Mouse (Mus musculus): Measurements from ENCODE around the gene Ptprm. TPM values are rescaled to one million over a fixed set of nuclear protein-coding genes. Genes with fewer than 3 reads are reported as not detected.
A peak's percentile ranks its signal among the peaks of the same experiment; 100 is the strongest.

The Ptprm gene
- polyA plus RNA-seq, 1 experiment from 2014 or later: 17.6 TPM

DNA sequence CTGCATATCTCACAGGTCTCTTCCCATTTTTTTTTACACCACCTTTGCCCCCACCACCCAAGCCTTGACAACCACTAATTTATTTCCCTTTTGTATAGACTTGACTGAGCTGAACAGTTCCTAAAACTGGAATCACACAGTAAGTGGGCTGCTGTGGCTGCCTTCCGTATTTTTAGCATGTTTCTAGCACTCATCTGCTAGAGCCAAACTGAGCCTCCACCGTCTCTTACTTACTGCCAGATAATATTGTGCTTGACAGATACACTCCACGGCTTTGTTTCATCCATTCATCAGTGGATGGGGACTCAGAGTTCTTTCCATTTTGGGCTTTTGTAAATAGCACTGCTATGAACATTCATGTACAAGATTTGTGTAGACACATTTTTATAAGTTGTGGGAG lies 381.3 kb downstream of the Ptprm start:
- no peak overlapping the region for H3K27ac ChIP-seq (replicated peaks)
- no peaks in the 10 kb centered on the region for H3K9me3 ChIP-seq (replicated peaks)
- no peaks in the 10 kb centered on the region for H3K27me3 ChIP-seq
- no peak overlapping the region for H3K9ac ChIP-seq
- H3K4me2 ChIP-seq (replicated peaks): no peak overlapping the region
- no peaks in the 10 kb centered on the region for H3K4me1 ChIP-seq
- 77% methylated on average over 3 of the region's 3 CpGs for WGBS
- H3K4me3 ChIP-seq (replicated peaks): no peak overlapping the region
- no peak for ATAC-seq (ENCODE audit: insufficient number of reproducible peaks, low FRiP score, low TSS enrichment, low read depth)
- H3K36me3 ChIP-seq: no peaks in the 10 kb centered on the region

DNA sequence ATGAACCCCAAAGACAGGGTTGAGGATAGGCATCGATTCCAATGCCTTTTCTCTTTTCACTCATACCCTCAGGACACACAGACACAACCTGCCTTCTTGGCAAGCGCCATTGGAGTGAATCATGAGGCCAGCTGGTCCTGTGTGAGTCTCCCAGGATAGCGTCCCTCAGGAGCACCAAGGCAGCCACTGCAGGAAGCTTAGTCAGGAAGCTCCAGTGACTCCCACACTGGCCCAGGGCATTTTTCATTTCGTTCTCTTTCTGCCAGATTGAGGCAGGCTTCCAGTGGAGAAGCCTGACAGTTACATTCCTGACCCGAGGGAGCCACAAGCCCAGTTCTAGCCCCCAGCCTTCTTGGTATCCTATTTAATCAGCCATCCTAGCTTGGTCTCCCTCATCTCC lies 393.3 kb downstream of the Ptprm start:
- H3K36me3 ChIP-seq: no peaks in the 10 kb centered on the region
- H3K9ac ChIP-seq: no peak overlapping the region
- H3K4me1 ChIP-seq: no peaks in the 10 kb centered on the region
- WGBS: 44% methylated on average over 5 of the region's 5 CpGs
- H3K27me3 ChIP-seq: no peaks in the 10 kb centered on the region
- no peak overlapping the region for H3K4me2 ChIP-seq (replicated peaks)
- no peak for ATAC-seq (ENCODE audit: insufficient number of reproducible peaks, low FRiP score, low TSS enrichment, low read depth)
- H3K4me3 ChIP-seq (replicated peaks): no peak overlapping the region
- no peaks in the 10 kb centered on the region for H3K9me3 ChIP-seq (replicated peaks)
- no peak overlapping the region for H3K27ac ChIP-seq (replicated peaks)

DNA sequence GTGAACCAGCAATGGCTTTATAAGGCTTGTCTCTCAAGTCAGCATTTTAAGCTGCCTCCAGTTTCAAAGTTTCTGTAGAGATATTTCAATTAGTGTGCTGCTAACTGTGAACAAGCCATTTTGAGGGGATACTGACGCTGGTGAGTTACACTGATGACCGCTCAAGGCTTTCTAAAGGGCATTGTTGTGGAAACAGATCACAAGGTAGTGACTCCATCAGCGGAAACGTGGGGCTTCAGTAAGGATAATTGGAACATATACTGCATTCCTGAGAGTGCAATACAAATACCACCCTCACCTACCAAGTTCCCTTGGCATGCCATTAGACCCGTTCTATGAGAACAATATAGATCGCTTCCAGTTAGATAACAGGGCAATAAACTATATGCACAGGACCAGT lies 393.7 kb downstream of the Ptprm start:
- H3K4me1 ChIP-seq: no peaks in the 10 kb centered on the region
- no peaks in the 10 kb centered on the region for H3K36me3 ChIP-seq
- H3K9me3 ChIP-seq (replicated peaks): no peaks in the 10 kb centered on the region
- H3K27me3 ChIP-seq: no peaks in the 10 kb centered on the region
- no peak overlapping the region for H3K4me3 ChIP-seq (replicated peaks)
- H3K9ac ChIP-seq: no peak overlapping the region
- ATAC-seq (ENCODE audit: insufficient number of reproducible peaks, low FRiP score, low TSS enrichment, low read depth): no peak
- H3K27ac ChIP-seq (replicated peaks): no peak overlapping the region
- H3K4me2 ChIP-seq (replicated peaks): no peak overlapping the region
- WGBS: 84% methylated on average over 6 of the region's 6 CpGs

- H3K27ac ChIP-seq (replicated peaks): no peak overlapping the region
- no peaks in the 10 kb centered on the region for H3K4me1 ChIP-seq
- no peaks in the 10 kb centered on the region for H3K36me3 ChIP-seq
- ATAC-seq (ENCODE audit: insufficient number of reproducible peaks, low FRiP score, low TSS enrichment, low read depth): no peak
- H3K9ac ChIP-seq: no peak overlapping the region
- H3K4me2 ChIP-seq (replicated peaks): no peak overlapping the region
- 96% methylated on average over 2 of the region's 2 CpGs for WGBS
- H3K4me3 ChIP-seq (replicated peaks): no peak overlapping the region
- no peaks in the 10 kb centered on the region for H3K27me3 ChIP-seq
- H3K9me3 ChIP-seq (replicated peaks): no peaks in the 10 kb centered on the region
Observed at GRCm38 (mm10) chr17:66959815-66960214, 394.4 kb downstream of the Ptprm start.

- 83% methylated on average over 2 of the region's 2 CpGs for WGBS
- Histone ChIP-seq H3K4me3 (replicated peaks) (no peak overlapping the region), H3K4me1 (no peaks in the 10 kb centered on the region), H3K9ac (no peak overlapping the region), H3K9me3 (replicated peaks) (no peaks in the 10 kb centered on the region), H3K27me3 (no peaks in the 10 kb centered on the region), H3K36me3 (no peaks in the 10 kb centered on the region), H3K4me2 (replicated peaks) (no peak overlapping the region), H3K27ac (replicated peaks) (no peak overlapping the region)
- ATAC-seq (ENCODE audit: insufficient number of reproducible peaks, low FRiP score, low TSS enrichment, low read depth): no peak
Observed at GRCm38 (mm10) chr17:66958766-66959165, 395.5 kb downstream of the Ptprm start.

- 62% methylated on average over 4 of the region's 4 CpGs for whole genome bisulfite sequencing
- Histone ChIP-seq H3K4me1 (0 out of 2 replicates have a peak, but pooled peaks cover 4% of the 10 kb centered on the region), H3K27me3 (no peaks in the 10 kb centered on the region), H3K36me3 (no peaks in the 10 kb centered on the region), H3K4me2 (replicated peaks) (no peak overlapping the region), H3K9me3 (replicated peaks) (no peaks in the 10 kb centered on the region), H3K4me3 (replicated peaks) (no peak overlapping the region), H3K9ac (no peak overlapping the region), H3K27ac (replicated peaks) (no peak overlapping the region)
- no peak for ATAC-seq (ENCODE audit: insufficient number of reproducible peaks, low FRiP score, low TSS enrichment, low read depth)
Observed at GRCm38 (mm10) chr17:66944498-66944897, 409.8 kb downstream of the Ptprm start.

- 56% methylated on average over 9 of the region's 9 CpGs for WGBS
- H3K36me3 ChIP-seq: no peaks in the 10 kb centered on the region
- H3K9me3 ChIP-seq (replicated peaks): no peaks in the 10 kb centered on the region
- no peaks in the 10 kb centered on the region for H3K27me3 ChIP-seq
- ATAC-seq (ENCODE audit: insufficient number of reproducible peaks, low FRiP score, low TSS enrichment, low read depth): no peak
- no peak overlapping the region for H3K27ac ChIP-seq (replicated peaks)
- no peak overlapping the region for H3K9ac ChIP-seq
- 0 out of 2 replicates have a peak, but pooled peaks cover 4% of the 10 kb centered on the region for H3K4me1 ChIP-seq
- no peak overlapping the region for H3K4me2 ChIP-seq (replicated peaks)
- no peak overlapping the region for H3K4me3 ChIP-seq (replicated peaks)
Observed at GRCm38 (mm10) chr17:66943539-66943938, 410.7 kb downstream of the Ptprm start.

- Histone ChIP-seq H3K27ac (replicated peaks) (no peak overlapping the region), H3K4me1 (no peaks in the 10 kb centered on the region), H3K9ac (no peak overlapping the region), H3K9me3 (replicated peaks) (peaks cover 9% of the 10 kb centered on the region; the same call in 1 of the 2 replicates), H3K27me3 (no peaks in the 10 kb centered on the region), H3K4me2 (replicated peaks) (no peak overlapping the region), H3K36me3 (no peaks in the 10 kb centered on the region), H3K4me3 (replicated peaks) (no peak overlapping the region)
- no peak for ATAC-seq (ENCODE audit: insufficient number of reproducible peaks, low FRiP score, low TSS enrichment, low read depth)
- 88% methylated on average over 5 of the region's 5 CpGs for WGBS
Observed at GRCm38 (mm10) chr17:66925611-66926010, 428.6 kb downstream of the Ptprm start.

GRCm38 (mm10) chr17:66914696-66915095 lies 439.6 kb downstream of the Ptprm start:
- no peak overlapping the region for H3K27ac ChIP-seq (replicated peaks)
- H3K4me1 ChIP-seq: peaks cover 4% of the 10 kb centered on the region
- no peaks in the 10 kb centered on the region for H3K36me3 ChIP-seq
- no peak overlapping the region for H3K4me3 ChIP-seq (replicated peaks)
- WGBS: 68% methylated on average over 6 of the region's 6 CpGs
- H3K4me2 ChIP-seq (replicated peaks): no peak overlapping the region
- no peak overlapping the region for H3K9ac ChIP-seq
- no peaks in the 10 kb centered on the region for H3K9me3 ChIP-seq (replicated peaks)
- no peak for ATAC-seq (ENCODE audit: insufficient number of reproducible peaks, low FRiP score, low TSS enrichment, low read depth)
- no peaks in the 10 kb centered on the region for H3K27me3 ChIP-seq

- Histone ChIP-seq H3K36me3 (no peaks in the 10 kb centered on the region), H3K9me3 (replicated peaks) (no peaks in the 10 kb centered on the region), H3K4me3 (replicated peaks) (no peak overlapping the region), H3K9ac (no peak overlapping the region), H3K27ac (replicated peaks) (no peak overlapping the region), H3K4me1 (peaks cover 4% of the 10 kb centered on the region), H3K4me2 (replicated peaks) (0 out of 2 replicates have a peak overlapping the region, but pooled peaks have one; percentile 6), H3K27me3 (no peaks in the 10 kb centered on the region)
- no peak for ATAC-seq (ENCODE audit: insufficient number of reproducible peaks, low FRiP score, low TSS enrichment, low read depth)
- 30% methylated on average over 6 of the region's 6 CpGs for WGBS
Observed at GRCm38 (mm10) chr17:66912533-66912932, 441.7 kb downstream of the Ptprm start.

DNA sequence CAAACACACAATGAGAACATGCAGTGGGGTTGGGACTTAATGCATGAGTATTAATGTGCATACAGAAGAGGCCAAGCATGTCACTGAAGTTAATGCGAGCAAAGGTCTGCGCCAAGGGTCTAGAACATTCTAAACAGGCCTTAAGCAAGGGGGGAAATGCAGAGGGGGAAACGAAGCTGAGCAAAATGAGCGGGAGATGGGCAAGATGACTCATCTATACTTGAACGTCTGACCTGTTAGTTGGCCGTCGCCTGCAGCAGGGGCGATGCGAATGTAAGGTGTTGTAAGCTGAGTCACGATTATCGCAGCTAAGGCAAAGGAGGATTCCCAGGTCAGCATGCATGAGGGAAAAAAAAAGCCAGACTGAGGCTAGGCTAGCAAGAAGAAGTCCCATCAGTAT lies 442.1 kb downstream of the Ptprm start:
- Histone ChIP-seq H3K9ac (no peak overlapping the region), H3K27ac (replicated peaks) (no peak overlapping the region), H3K4me3 (replicated peaks) (no peak overlapping the region), H3K9me3 (replicated peaks) (no peaks in the 10 kb centered on the region), H3K4me2 (replicated peaks) (peak overlapping the region; percentile 6; the same call in 1 of the 2 replicates), H3K27me3 (no peaks in the 10 kb centered on the region), H3K36me3 (no peaks in the 10 kb centered on the region), H3K4me1 (peaks cover 4% of the 10 kb centered on the region)
- WGBS: 55% methylated on average over 11 of the region's 11 CpGs
- no peak for ATAC-seq (ENCODE audit: insufficient number of reproducible peaks, low FRiP score, low TSS enrichment, low read depth)

DNA sequence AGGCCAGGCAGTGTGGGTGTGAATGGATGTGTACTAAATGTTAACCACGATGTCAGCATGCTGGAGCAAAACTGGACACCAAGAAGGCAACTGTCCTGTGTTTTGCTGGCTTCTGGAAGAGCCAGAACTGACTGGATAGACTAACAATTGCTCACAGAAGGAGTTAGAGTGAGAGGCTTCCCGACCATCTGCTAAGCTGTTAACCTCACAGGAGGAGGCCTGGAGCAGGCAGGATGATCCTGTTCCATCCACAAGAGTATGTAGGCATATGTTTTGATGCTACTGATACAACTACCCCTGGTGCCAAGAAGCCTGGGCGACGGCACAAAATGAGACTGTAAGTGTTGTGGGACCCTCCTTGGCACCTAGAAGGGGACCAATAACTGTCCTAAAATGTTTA lies 444.4 kb downstream of the Ptprm start:
- no peaks in the 10 kb centered on the region for H3K9me3 ChIP-seq (replicated peaks)
- H3K27me3 ChIP-seq: no peaks in the 10 kb centered on the region
- H3K9ac ChIP-seq: no peak overlapping the region
- 84% methylated on average over 4 of the region's 4 CpGs for WGBS
- no peaks in the 10 kb centered on the region for H3K36me3 ChIP-seq
- no peak overlapping the region for H3K4me3 ChIP-seq (replicated peaks)
- ATAC-seq (ENCODE audit: insufficient number of reproducible peaks, low FRiP score, low TSS enrichment, low read depth): no peak
- H3K27ac ChIP-seq (replicated peaks): no peak overlapping the region
- peaks cover 4% of the 10 kb centered on the region for H3K4me1 ChIP-seq
- H3K4me2 ChIP-seq (replicated peaks): no peak overlapping the region
